Mouse (Mus musculus): Measurements from ENCODE around the gene Dok5. TPM values are rescaled to one million over a fixed set of nuclear protein-coding genes. Genes with fewer than 3 reads are reported as not detected.

Gene Dok5
- polyA plus RNA-seq, 1 experiment, result 0.59 TPM

DNA sequence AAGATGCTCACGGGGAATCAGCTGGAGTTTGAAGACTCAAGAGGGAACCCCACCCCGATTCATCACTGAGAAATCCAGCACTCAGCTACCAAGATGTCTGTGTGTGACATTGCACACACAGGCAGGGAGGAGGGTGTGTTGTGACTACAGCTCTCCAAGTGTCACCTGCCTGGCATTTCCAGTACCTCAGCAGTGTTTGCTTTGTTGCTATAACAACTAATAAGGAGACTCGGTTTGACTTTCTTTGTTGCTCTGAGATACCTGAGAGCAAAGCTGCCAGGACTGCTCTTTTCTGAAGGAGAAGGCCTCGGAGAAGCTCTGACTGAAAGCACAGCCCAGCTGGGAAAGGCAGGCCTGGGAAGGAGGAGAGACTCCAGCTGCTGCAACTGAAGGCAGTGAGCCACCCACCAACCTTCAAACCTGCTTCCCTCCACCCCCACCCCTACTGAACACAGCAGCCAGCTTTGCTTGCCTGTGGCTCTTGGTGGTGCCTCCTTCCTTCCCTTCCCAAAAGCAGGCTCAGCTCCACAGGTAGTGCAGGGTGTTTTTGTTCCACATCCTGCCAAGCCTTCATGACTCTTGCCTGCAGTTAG lies 152.7 kb downstream of the Dok5 start:
- no peak overlapping the region for H3K27ac ChIP-seq (replicated peaks; ENCODE audit: low read depth, low read length)
- H3K4me3 ChIP-seq (ENCODE audit: insufficient read depth, low read depth, low read length), result no peak overlapping the region
- no peaks in the 10 kb centered on the region for H3K4me1 ChIP-seq (ENCODE audit: control insufficient read depth, insufficient read depth, insufficient read length, low read length)

DNA sequence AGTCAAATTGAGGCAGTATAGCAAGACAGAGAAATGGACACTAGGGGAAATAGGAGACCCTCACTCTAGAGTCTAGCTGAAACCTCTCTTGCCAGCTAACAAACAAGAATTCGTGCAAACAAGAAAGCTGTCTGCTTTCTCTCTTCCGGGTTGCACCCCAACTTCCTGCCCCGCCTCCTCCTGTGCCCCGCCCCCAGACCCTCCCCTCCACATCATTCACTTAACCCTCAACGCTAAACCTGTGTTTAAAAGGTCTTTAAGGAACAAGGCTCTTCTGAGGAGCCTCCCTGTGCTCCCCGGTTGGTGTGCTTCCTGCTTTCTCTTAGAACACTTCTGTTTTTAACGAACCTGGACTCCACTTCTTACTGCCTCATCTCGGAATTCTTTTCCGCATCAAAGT lies 156.4 kb downstream of the Dok5 start:
- no peaks in the 10 kb centered on the region for H3K4me1 ChIP-seq (ENCODE audit: control insufficient read depth, insufficient read depth, insufficient read length, low read length)
- no peak overlapping the region for H3K4me3 ChIP-seq (ENCODE audit: insufficient read depth, low read depth, low read length)

DNA sequence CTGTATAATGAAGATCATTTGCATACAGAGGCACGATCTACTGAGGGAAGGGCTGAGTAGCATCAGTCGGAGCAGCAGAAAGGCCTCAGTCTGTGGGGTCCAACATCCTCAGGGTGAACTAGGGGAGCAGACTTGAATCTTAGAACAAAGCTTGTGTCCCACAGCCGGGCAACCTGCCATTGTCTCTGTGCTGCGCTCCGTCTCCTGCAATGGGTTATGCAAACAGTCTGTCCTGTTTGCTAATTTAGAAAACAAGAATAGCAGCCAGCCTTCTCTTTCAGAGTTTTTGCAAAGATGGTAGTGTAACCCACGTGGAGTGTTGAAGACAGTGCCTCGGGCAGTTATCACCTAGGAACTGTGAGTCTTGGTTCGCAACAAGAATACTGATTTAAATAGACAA lies 163.5 kb downstream of the Dok5 start:
- no peaks in the 10 kb centered on the region for H3K4me1 ChIP-seq (ENCODE audit: control insufficient read depth, insufficient read depth, insufficient read length, low read length)
- H3K27ac ChIP-seq (replicated peaks; ENCODE audit: low read depth, low read length), result no peak overlapping the region
- H3K4me3 ChIP-seq (ENCODE audit: insufficient read depth, low read depth, low read length), result no peak overlapping the region

More for the DNA sequence above, 156.4 kb downstream of the Dok5 start:
- H3K27ac ChIP-seq (replicated peaks; ENCODE audit: low read depth, low read length), result no peak overlapping the region

DNA sequence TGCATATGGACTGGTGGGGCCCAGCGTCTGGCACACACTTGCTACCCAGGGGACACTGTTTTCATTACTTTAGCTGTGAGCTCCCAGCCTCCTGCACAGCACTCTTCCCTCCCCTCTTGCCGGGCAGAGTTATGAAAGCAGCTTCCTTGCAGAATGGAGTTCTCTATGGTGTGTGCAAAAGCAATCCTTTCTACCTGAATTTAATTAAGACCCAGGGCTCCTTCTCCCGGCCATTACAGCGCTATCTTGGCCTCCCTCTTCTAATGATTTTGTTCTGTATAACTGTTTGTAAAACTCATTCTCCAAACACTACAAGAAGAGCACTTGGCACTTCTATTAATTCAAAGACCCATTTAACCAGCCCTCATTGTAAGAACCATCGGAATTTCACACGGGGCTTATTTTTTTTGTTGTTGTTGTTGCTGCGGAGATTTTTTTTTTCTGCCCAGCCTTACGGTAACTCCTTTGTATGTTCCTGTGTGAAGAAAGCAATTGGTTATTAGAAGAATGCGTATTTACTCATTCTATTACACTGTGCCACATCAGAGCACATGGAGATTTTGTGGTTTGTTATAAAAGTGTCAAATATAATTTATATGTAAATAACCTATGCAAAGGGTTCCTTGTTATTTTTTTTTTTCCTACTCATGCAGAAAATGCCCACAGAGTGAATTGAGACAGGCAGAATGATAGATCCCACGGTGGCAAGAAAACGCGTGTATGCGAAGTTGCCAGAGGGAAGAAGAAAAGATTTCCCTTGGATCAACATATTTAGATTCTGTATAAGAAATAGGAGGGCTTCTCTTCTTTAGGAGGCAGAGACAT lies 170.8 kb downstream of the Dok5 start:
- Histone ChIP-seq H3K4me3 (ENCODE audit: insufficient read depth, low read depth, low read length) (no peak overlapping the region), H3K4me1 (ENCODE audit: control insufficient read depth, insufficient read depth, insufficient read length, low read length) (no peaks in the 10 kb centered on the region), H3K27ac (replicated peaks; ENCODE audit: low read depth, low read length) (no peak overlapping the region)

DNA sequence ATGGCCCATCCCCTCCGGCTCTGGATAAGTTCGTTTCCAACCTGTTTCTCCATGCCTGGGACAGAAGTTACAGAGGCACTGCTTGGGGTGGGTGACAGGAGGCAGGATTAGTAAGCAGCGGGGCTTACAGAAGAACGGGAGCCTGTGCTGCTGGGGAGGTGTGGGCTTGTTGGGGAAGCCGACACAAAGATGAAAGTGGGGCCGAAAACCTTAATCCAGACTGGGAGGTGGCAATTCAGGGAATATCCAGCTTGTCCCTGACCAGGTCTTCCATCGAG lies 171.4 kb downstream of the Dok5 start:
- Histone ChIP-seq H3K4me3 (ENCODE audit: insufficient read depth, low read depth, low read length) (no peak overlapping the region), H3K27ac (replicated peaks; ENCODE audit: low read depth, low read length) (no peak overlapping the region), H3K4me1 (ENCODE audit: control insufficient read depth, insufficient read depth, insufficient read length, low read length) (no peaks in the 10 kb centered on the region)

DNA sequence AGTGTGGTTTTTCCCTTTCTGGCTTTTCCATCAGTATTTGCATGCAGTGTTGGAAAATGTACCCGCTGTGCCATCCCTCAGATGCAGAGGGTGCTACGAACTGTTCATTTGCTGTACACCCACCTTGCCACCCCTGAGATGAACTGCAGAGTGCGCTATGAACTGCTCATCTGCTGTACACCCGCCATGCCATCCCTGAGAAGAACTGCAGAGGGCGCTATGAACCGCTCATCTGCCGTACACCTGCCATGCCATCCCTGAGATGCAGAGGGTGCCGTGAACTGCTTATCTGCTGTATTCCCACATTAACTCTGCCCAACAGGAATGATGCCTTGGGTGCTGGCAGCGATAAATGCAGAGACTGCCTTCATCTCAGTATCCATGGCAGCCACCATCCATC lies 171.8 kb downstream of the Dok5 start:
- Histone ChIP-seq H3K27ac (replicated peaks; ENCODE audit: low read depth, low read length) (no peak overlapping the region), H3K4me1 (ENCODE audit: control insufficient read depth, insufficient read depth, insufficient read length, low read length) (no peaks in the 10 kb centered on the region), H3K4me3 (ENCODE audit: insufficient read depth, low read depth, low read length) (no peak overlapping the region)

DNA sequence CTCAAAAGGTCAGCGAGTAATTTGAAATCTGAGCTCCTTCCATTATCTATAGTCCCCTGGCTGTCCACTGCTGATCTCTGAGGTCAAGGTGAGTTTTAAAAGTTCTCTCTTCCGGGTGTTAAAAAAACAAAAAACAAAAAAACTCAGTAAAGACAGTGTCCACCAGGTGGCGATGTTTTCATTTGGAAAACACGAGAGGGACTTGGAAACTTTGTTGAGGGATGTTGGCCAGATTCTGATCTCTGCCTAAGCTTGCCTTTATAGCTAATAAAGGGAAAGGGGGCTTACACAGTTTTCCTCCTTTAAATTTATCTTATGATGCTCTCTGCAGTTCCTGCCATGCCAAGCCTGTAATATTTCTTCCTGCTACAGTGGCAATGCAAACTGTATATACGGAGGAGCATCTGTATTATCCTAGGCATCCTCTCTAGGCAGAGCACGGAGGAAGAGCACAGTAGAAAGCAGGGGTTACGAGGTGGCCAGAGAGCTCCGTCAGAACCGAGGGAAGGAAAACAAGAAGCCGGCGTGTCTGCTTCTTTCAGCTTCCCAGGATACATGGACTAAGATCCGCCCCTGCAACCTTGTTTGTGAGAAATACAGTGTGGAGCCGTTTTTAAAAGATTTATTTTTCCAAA lies 181.1 kb downstream of the Dok5 start:
- Histone ChIP-seq H3K4me1 (ENCODE audit: control insufficient read depth, insufficient read depth, insufficient read length, low read length) (no peaks in the 10 kb centered on the region), H3K4me3 (ENCODE audit: insufficient read depth, low read depth, low read length) (no peak overlapping the region), H3K27ac (replicated peaks; ENCODE audit: low read depth, low read length) (no peak overlapping the region)

DNA sequence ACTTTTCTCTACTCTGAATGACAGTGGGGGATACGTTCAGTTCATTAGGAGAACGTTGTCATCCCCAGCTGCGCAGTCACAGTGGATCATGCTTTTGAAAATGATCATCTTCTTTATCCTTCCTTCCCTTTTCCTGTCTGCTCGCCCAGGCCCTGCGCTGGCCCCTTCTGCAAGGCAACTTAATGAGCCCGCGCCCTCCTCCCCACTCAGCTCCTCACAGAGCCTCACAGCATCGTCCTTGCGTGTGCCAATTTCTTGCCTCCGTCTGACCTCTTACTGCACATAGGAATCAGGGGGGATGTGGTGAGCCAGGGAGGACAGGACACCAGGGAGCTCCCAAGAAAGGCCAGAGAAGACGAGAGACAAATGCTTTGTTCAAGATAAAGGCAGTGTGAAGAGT lies 182.3 kb downstream of the Dok5 start:
- Histone ChIP-seq H3K4me3 (ENCODE audit: insufficient read depth, low read depth, low read length) (no peak overlapping the region), H3K4me1 (ENCODE audit: control insufficient read depth, insufficient read depth, insufficient read length, low read length) (no peaks in the 10 kb centered on the region), H3K27ac (replicated peaks; ENCODE audit: low read depth, low read length) (no peak overlapping the region)

DNA sequence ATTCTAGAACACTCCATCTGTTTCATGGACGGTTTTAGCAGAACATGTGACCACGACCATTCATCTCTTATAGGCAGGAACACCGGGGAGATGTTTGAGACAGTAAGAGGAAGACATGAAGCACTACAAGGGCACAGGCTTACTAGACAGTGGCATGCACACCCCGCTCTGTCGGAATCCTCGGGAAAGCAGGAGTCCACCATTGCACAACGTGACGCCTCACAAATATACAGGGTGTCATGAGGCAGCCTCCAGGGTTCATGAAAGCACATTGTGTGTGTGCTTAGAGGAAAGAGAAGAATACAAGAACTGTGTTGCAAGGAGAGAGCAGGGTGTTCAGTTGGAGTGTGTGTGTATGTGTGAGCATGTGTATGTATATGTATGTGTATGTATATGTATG lies 184.0 kb downstream of the Dok5 start:
- no peaks in the 10 kb centered on the region for H3K4me1 ChIP-seq (ENCODE audit: control insufficient read depth, insufficient read depth, insufficient read length, low read length)
- no peak overlapping the region for H3K27ac ChIP-seq (replicated peaks; ENCODE audit: low read depth, low read length)
- no peak overlapping the region for H3K4me3 ChIP-seq (ENCODE audit: insufficient read depth, low read depth, low read length)

DNA sequence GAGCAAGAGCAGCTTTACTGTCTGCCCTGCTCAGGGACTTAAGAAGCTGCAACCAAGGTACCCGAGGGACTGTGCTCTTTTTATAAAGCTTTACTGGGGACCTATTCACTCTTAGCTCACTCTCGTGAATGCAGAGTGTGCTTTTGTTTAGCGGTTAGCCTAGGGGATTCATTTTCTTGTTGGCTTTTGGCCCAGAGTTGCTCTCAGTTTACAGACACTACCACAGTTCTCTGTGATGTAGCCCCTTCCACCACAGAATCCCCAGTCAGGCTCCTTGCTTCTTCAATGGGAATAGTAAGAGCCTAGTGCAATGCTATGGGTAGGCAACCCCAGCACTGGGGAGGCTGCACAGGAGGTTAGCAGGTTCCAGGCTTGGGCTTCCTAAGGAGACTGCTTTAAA lies 190.7 kb downstream of the Dok5 start:
- no peak overlapping the region for H3K27ac ChIP-seq (replicated peaks; ENCODE audit: low read depth, low read length)

DNA sequence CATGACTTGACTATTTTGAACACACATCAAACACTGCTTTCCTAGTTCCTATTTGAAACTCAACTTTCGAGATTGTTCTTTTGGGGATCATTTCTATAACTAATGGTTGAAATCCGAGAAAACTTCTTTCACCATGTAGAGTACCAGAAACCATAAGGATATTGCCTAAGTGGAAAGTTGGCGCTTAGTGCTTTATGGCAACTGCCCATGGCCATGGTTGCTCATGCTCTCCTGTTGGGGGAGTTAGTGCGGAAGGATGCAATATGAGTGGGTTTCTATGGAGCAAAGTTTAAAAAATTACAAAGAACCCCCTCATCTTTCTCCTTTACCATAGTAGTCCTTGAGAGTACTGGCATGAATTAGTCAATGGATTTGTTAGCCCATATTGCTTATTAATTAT lies 192.5 kb downstream of the Dok5 start:
- no peaks in the 10 kb centered on the region for H3K4me1 ChIP-seq (ENCODE audit: control insufficient read depth, insufficient read depth, insufficient read length, low read length)
- H3K27ac ChIP-seq (replicated peaks; ENCODE audit: low read depth, low read length), result no peak overlapping the region
- no peak overlapping the region for H3K4me3 ChIP-seq (ENCODE audit: insufficient read depth, low read depth, low read length)

More for the DNA sequence above, 190.7 kb downstream of the Dok5 start:
- Histone ChIP-seq H3K4me1 (ENCODE audit: control insufficient read depth, insufficient read depth, insufficient read length, low read length) (no peaks in the 10 kb centered on the region), H3K4me3 (ENCODE audit: insufficient read depth, low read depth, low read length) (no peak overlapping the region)

DNA sequence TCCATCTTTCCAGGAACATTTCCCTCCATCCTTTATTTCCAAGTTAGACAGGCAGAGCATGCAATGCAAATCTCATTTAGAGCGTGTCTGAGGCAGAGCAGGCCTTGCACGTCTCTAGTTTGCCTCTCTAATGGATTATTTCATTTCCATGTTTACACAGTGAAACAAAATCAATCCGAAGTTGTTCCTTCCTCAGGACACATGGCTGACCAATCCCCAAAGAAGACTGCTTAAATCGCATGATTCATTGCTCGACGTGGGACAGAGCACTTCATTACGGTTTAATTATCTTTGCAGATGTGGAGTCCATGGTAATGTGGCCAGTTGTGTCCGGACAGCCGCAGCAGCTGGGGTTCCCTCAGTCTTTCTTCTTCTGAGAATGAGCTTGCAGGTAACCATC lies 194.6 kb downstream of the Dok5 start:
- H3K4me3 ChIP-seq (ENCODE audit: insufficient read depth, low read depth, low read length), result no peak overlapping the region
- H3K27ac ChIP-seq (replicated peaks; ENCODE audit: low read depth, low read length), result no peak overlapping the region
- H3K4me1 ChIP-seq (ENCODE audit: control insufficient read depth, insufficient read depth, insufficient read length, low read length), result no peaks in the 10 kb centered on the region

Other genes starting within 250 kb of the Dok5 start
- gene Pfdn4, start 235.4 kb upstream of the Dok5 start, polyA plus RNA-seq (2012; ENCODE audit: insufficient read depth, insufficient read length, missing spikeins), result 54.8 and 69.2 TPM in 2 replicates
- gene Cyp24a1, start 234.7 kb upstream of the Dok5 start, polyA plus RNA-seq (2012; ENCODE audit: insufficient read depth, insufficient read length, missing spikeins), result not detected in 2 replicates
- gene 4930470P17Rik, start 129.8 kb upstream of the Dok5 start, polyA plus RNA-seq (2012; ENCODE audit: insufficient read depth, insufficient read length, missing spikeins), result not detected in 2 replicates

Measured in brown adipose tissue, adult 24 weeks (tissue).